Mouse (Mus musculus): ENCODE measurements at regions not wholly inside any gene's neighbourhood (a gene's known extent, or its start where the extent isn't known, plus 50 kb on each side); places are given as distances from the start of the nearest gene placed in this dataset.
A peak's percentile ranks its signal among the peaks of the same experiment; 100 is the strongest.

DNA sequence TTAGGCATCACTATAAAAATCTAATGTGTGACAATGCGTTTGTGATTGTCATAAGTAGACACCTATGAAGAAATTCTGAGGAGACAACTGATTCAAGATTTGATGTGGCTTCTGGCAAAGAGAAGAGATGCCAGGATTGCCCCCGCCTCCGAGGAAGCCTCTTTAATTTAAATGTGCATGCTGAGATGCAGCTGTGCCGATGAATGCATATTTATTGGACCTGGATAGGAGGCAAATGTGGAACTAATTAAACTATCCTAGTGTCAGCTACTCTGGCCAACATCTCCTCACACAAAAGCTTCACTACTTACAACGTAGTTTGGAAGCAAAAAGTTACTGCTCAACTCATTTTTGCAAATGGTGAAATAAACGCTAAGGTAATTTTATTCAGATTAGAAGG lies 173.4 kb upstream of the Dph6 start:
- no peak for DNase-seq

DNA sequence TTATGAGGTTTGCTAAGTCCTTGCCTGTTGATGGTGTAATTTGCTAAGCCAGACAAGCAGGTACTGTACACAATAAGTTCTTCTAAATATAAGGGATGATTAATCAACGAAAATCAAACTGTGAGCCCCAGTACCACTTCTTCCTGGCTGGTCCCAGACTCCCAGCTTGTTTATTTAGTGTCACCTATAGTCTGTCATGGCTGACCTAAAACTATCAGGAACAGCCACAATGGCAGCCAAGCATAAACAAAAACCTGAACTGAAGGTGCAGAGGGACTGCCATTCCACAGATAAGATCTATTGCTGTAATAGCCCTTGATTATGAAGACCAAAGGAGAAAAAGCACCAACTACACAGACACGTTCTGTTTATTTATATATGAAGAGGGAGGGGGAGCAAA lies 180.9 kb upstream of the Dph6 start:
- DNase-seq: no peak

DNA sequence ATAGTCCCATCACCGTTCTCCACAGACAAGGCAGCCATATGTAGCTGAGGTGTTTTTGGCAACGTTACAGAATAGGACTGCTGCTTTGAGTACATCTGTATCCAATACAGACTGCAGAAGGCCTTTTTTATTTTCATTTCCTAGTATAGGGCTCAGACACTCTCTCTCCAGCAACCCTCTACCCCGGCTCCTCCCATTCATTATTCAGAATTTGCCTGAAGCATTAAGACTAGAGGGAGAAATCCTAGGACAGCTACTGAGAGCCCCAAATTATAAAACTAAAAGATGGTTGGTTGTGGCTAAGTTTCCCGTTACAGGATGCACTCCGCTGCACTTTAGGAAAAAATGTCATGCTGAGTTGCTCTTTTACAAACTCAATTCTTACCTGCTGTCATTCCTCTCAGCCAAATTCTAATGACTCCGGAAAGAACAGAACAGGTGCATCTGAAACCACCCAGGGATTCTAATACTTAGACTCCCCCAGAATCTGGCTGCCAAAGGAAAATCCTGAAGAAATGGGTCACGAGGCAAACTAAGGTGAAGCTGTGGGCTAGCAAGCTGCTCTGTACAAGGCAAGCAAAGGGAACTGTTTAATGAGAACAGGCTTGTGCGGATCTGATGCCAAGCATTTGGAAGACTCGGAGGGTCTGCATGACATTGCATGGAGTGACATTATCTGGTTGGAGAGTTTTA lies 189.1 kb upstream of the Dph6 start:
- no peak for DNase-seq

DNA sequence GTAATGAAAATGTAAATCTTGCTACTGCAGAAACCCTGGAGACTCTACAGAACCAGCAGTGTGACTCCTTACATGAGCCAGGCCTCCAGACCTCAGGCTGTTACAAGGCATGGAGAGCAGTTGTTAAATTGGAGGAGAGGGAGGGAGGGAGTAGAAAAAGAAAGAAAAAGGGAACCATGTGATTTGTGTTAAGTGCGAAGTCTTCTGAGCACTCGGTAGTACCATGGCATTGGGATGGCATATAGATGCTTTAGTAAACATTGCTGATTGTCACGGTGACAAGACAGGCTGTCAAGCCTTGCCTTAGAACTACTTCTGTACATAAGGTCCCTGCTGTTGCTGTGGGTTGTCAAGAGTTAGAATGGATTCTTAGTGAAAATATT lies 189.6 kb upstream of the Dph6 start:
- DNase-seq: no peak

DNA sequence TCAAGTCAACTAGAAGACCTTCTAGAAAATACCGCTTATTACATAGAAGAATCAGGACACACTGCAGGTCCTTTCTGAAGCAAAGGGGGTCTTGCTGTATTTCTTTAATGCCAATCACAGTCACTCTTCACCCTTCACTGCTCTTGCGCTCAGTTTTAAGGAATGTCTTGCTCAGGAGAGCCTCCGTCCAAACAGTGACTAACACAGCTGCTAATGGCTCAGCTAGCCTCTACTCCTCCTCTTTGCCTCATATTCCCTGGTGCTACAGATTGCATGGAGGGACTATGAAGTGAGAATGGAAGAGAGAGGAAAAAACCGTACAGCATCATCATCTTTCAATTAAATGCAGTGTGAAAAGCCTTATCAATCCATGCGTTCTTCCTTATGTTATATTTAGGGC lies 193.7 kb upstream of the Dph6 start:
- DNase-seq: no peak

DNA sequence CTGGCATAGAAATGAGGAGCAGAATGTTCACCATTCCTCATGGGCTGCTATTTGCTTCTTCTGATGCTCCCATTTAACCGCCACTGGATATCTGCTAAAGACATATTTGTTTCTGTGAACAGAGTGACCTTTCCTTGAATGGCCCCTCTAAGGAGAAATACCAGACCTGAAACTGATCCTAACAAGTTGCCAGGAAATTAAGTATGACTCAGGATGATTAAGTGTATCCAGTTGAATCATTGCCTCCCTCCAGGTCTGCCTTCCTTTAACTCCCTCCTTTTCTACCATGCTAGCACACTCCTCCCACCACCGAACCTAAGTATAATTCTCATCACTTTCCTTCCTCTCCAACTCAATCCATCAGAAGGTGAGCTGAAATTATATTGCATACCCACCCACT lies 194.2 kb upstream of the Dph6 start:
- no peak for DNase-seq

DNA sequence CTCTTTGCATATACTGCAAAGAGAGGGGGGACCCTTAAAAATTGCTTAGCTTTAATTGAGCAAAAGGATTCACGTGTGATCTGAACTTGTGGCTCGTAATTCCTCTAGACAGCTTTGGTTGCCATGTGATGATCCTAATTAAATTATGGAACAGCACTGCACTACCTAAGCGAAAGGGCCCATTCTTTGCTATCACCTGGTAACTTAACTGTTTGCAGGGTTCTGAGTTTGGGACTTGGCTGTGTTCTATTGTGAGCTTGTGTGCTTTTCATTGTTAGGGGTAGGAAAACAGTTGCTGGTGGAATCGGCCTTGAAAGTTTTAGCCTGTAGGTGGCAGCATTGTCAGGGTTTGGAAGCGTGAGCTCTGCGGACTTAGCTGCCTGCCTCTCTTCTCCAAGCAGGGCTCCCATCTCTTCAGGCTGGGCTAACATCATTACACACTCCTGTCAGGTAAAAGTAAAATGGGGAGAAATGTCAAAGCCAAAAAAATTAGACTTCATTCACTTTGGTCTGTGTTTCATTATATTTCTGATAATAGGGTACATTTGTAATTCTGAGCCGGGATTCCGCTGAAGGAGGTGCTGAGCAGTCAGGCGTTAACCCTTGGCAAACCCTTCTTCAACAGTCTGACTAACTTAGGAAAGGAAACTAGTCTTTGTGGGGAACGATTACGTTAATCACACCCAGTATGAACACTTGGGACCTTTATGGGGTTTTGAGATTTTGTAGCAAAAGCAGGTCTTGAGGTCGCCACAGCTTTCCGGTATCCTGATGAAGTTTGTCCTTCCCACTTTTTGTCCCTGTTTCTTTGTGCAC lies 199.2 kb upstream of the Dph6 start:
- peak; percentile 84 for DNase-seq

DNA sequence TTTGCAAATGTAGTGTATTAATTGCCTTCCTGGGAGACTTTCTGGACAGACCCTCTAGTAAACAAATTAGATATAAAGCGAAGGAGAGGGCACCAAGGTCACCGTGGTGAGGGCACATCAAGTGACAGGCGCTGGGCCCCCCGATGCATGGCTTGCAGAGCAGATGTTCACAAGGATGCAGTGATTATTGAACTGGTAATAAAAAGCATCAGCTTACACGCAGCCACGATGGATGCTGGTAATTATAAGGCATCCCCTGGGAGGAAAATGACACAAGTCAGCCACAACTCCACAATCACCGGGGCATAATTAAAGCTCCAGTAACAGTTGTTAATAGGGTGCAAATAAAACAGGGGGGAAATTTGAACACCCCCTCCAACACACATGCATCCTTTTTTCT lies 217.5 kb upstream of the Dph6 start:
- no peak for DNase-seq

DNA sequence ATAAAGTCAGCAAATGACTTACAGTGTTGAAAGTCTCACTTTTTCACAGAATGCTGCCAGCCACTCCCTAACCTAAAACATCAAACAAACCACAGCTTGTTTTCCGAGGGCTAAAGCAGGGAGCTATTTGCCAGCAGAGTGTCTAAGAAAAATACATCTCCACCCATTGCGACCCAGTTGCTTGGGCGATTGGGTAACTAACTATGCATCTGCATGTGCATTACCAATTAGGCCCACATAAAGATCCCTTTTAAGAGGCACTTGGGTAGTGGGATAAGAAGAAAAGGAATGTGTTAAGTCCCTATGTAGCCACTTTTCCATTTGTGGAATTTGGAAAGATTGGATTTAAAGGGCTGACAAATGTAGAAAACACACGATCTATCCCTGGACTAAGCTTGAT lies 218.3 kb upstream of the Dph6 start:
- no peak for DNase-seq

DNA sequence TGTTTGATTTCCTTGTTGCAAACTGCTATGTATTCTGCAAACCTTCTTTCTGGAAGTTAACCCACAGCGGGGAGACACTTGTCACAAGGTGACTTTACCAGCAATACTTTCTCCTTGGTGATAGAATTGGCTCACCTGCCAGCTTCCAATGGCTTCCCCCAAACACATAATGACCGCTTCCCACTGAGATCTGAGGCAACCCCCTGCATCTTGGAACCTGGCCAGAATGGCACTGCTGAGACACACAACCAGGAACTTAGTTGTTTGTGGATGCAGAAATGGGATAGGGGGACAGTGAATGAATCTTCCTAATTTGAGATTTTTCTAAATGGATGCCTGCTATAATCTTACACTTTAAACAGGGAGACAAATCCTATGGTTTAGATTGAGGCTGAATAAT lies 224.3 kb upstream of the Dph6 start:
- no peak for DNase-seq

DNA sequence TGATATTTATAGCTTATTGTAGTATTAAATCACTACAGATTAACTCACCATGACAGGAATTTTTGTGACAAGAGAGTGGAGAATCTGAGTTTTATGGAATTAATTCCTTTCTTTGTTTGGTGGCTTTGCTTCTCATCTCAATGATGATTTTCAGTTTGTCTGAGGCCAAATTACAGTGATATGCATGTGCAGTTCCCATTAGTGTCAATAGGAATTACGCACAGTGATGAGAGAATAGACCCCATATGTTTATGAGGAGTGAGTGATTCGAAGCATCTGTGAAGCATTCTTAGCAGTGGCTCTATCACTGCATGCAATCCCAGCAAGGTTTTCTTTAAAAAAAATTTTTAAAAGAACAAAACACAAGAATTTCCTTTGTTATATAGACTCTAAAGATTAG lies 225.0 kb upstream of the Dph6 start:
- DNase-seq: no peak

DNA sequence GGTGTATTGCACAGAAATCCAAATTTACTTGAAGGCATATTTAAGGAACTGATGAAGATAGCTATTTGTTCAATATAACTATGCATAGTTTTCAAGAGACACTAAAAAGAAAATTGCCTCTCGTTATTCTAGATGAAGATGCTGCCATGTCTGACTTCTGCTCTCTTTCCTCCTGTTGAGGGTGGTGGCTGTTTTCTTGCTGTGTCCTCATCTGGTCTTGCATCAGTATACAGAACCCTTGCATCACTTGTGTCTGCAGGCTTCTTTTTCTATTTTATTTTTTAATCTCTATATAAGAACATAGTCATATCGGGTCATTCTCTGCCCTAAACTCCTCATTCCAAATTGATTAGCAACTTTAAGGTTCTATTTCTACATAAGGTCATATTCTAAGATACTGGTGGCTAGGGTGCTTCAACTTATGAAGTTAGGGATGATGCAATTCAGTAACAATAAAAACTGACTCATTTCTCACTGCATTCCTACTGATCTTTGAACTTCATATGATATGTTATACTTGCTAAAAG lies 231.0 kb upstream of the Dph6 start:
- no peak for DNase-seq

DNA sequence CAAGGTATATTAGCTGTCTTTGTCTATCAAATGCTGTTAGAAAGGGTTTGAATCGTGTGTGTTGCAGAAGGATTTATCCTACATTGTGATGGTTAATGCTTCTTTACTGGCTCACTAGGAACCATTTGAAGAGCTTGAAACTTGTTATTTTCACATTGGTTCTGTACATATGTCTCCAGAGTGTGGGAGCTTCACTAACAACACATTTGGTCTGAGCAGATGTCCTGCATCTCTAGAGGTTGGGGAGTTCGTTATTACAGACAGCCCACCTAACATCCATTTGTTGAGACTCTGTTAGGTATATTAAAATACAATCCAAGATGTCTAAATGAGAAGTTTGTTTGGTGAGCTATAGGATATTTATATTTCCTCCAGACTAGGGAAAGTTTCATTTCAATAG lies 244.0 kb upstream of the Dph6 start:
- DNase-seq: no peak

DNA sequence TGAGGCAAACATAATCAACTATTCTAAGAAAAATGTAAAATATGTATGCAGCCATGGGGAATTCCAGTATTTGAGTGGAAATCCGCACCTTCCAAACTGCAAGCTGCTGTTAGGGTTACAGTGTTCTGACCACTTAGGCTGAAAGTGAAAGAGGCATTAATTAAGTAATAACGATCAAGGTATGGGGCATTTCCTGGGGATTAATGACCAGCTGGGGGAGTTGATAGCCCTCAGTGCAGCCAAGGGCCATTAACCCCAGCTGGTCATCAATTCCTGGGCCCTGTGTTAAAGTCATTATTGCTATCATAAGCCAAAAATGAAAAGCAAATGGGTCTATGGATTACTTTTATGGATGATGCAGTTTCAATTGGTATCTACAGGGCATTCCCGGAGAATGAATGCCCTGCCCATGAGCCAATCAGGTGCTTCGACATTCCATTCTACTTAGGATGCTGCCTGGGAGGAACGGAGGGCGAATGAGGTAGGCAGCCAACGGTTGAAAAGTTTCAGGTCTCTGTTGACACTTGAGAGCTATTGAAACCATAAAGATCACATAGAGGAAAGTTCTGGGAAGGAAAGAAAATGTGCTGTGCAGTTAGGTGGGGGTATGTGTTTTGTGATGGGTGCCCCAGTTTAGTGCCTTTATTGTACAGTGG lies 257.2 kb upstream of the Dph6 start:
- DNase-seq: no peak

DNA sequence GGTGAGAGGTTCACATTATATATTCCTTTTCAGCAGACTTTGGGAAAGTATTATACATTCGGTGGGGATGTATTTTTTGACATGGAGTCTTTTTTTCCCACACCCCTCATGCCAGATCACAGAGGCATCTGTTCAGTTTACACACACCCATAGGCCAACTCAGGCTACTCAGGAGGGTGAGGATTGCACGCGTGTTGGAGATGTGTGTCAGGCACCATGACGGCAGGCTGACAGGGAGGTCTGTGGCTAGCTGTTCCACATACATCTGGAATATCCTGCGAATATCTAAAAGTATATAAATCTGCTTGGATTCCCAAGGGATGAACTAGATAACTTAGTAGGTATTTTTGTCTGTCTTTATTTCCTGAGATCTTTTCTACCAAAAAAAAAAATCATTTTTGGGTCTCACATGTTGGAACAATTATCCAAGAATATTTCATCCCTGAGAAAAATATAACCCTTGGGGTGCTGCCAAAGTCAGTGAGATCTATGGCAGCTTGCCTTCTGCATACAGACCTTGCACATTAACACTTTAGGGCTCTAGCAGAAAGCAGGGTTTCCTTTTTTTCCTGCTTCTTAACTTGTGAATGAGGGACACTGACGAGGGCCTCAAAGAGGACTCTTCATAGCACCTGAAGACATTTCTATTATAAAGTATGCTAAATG lies 260.4 kb upstream of the Dph6 start:
- DNase-seq: no peak

DNA sequence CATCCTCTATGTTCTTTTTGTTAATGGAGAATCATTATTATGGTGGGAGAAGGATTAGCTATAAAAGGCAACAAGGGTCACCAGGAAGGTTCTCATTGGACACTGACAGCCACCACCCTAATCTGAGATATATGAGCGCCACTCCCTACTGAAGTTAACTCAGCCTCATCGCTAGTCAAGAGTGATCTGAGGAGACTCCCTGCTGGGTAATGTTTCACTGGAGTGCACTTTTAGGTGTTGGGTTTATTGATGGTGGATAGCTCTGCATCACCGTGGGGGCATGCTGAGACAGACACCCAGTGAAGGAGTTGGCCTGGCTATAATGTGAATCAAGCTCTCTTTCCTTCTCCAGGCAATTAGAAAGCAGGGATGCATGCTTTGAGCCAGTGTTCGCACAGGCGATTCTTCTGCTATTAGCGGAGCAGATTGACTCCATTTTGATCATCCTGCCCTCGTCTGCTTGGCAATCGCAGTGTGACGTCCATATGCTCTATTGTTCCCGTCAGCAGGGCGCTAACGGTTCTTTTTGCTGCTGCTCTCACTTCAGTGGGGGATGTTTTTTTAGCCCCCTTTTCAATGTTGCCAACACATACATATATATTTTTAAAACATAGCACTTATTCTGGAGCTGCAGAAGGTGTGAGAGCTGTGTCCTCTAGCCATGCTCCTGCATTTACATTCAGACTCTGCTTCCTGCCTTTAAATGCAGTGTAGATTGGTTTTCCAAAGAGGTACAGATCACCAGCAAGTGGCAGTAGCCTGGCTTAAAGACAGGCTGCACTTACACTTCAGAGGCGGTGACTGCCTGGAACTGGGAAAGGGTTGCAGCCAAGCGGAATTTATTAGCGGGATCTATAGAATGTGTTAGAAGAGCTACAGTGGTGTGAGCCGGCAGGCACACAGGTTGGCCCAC lies 263.9 kb upstream of the Dph6 start:
- DNase-seq: no peak

DNA sequence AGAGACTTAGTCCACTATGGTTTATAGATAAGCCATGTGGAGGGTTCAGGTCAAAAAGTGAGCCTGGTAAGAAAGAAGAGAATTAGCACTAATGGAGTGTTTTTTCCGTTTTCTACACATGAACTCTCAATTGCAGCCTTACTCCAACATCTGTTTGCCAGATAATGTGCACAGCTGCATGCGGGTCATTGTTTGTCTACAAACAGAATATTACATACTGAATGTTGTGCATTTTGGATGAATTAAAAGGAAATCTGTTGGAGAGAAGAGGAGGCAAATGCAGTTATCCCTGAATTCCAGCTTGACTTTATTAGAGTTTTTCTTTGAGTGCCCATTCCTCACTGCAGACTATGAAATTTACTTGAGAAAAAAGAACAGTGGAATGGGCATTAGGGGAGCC lies 269.1 kb upstream of the Dph6 start:
- no peak for DNase-seq

DNA sequence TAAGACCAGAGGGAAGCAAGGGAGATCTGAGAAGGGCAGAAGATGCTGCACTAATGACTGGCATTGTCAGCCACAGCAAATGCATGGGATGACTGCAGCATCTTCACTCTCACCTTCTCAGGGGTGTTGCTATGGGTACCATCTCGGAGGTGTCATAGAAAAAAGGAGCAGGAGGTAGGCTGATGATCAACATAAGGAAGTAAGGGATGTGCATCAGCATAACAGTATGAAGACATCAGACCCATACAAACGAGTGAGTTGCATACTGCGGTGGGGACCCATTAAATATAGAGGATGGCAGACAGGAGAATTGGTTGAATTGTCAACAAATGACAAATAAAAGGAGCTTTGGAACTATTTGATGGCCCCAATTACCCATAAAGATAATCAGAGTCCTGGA lies 280.7 kb upstream of the Dph6 start:
- DNase-seq: no peak

DNA sequence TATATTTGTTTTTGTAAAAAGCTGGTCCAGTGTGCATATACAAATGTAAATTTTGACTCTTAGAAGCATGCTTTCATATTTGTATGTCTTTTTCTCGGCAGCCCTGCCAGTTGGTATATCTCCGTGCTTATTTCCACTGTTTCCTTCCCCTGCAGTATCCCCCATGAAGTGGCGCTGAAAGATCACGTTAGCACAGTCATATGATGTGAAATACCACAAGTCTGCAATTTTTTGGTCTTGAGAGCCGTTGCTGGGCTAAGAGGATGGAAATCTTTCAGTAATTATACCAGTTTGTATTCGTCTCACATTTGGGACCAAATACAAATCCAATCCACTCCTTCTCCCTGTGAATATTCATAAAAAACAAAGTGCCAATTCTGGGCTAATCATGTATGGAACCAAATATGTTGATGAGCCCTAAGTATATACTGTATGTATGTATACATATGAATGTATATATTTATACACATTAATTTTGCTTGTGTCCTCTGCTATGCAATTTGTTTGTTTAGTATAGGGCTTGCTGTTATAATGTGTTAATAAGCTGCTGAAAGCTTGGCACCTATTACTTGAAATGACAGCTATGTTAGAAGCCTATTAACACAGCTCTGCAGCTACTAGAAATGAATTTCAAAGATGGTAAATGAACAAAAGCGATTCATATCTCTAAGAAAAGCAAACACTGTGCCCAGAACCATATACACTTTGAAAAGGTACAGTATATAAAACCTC lies 283.8 kb upstream of the Dph6 start:
- DNase-seq: no peak

DNA sequence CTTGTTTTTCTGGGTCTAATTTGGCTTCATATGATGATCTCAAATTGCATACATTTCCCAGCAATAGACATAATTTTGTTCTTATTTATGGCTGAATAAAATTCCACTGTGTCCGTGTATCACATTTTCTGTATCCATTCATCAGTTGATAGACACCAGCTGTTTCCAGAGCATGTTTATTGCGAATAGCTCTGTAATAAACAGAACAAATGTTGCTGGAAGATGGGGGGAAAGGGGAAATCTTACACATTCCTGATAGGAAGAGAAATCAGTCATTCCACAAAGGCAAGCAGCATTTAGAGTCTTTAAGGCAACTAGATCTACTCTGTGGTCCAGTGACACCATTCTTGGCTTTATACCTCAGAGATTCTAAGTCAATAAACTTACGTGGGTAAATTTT lies 311.3 kb upstream of the Dph6 start:
- DNase-seq: no peak

DNA sequence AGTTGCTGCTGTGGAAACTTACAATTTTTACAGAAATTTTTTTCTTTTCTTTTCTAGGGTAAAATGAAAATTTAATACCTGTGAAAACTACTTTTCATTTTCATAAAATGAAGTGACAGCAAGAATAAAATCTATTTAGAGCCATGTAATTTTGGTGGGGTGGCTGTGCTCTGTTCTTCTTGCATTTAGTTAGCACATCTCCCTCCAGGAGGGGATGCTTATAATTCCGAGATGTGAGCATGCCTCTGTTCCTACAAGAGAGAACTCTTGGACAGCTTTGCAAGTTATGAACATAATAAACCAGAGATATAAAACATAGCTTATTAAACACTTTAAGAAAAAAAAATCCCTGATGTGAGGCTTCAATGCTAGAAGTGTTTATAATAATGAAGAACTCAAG lies 313.9 kb upstream of the Dph6 start:
- no peak for DNase-seq
